Mouse (Mus musculus) skeletal muscle tissue, adult 2 months (tissue): Measurements from ENCODE around the gene Tas1r2.

Experiments used
- DNase-seq: peaks from one replicate; pipeline ENCODE4 v3.0.0-alpha.2; 2012; ENCODE audit warnings: low read depth, low spot score

The Tas1r2 gene

DNA sequence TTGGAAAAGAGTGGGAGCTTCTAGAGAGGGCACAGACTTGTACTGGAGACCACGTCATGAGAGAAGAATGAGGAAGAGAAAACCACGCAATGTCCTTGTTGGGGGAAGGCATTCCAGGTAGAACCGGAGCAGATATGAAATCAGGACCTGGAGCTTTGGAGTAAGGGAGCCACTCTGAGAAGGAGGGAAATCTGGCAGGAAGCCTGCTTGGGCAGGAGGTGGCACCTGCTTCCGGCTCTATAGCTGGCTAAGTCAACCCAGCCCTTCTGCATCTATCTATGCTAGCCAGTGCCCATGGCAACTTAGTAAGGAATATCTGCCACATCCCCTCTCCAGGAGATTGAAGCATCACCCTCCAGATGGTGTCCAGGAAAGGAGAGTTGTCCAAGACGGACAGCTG lies 52.6 kb downstream of the Tas1r2 start:
- no peak for DNase-seq

DNA sequence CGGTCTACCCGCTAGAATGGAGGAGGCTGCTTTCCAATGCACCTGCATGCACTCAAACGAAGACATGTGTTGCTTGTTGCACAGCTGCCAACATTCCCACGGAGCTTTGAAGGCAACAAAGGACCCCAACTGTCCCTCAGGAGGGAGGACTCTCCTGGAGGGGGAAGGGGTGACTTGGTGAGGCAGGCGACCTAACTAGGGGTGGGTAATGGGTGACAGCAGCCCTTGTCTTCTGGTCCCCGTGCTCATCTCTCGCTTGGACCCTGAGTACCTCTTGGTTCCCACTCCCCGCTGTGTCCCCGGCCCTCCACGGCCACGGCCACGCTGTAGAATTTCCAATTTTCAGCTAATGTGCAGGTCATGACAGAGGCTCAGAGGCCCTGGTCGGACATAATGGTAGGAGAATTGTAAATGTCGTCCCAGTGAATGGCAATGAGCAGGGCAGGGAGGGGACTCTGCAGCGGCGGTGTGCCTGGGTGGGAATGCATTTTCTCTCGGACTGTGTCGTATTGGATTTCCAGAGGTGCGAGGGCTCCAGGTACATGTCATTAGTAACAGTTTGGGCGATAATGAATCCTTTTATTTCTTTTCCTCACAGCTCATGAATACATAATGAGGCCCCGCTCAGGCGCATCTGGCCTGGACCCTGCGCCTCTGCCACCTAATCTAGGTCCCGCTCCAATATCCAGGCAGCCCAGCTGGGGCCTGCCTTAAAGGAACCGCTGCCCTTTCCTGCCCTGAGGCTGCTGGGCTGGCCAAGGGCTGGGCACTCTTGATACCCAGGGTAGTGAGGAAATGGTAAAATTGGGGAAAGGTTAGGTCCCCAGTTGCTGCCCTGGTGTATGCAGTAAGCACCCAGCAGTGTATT lies 57.4 kb downstream of the Tas1r2 start:
- no peak for DNase-seq

DNA sequence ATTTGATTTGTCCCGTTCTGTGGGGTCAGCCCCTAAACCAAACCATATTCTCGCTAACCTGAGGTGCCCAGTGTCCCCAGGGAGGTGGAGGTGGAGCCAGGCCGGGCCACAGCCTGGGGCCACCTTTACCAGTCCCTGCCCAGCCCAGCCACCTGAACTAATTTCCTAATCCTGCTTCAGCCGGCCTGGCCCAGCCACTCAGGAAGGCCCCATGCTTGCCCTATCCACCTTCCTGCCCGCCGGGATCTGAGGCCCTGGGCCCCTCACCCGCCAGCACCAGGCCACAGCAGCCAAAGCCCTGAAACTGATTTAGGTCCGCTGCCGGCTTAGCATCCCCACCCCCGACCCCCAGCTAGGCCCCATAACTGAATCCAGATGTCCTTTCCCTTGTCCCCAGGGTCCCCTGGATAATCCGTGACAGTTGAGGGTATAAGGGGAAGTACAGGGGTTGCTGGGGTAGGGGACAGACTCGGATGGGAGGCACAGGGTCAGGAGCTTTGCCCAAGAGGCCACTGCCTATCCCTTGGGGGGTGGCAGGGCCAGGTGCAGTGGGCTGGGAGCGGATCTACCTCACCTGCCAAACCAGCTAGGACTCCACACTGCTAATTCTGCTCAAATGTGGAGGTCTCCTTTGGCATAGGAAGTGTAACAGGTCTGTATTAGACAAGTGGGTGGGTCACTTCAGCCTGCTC lies 62.0 kb downstream of the Tas1r2 start:
- no peak for DNase-seq

DNA sequence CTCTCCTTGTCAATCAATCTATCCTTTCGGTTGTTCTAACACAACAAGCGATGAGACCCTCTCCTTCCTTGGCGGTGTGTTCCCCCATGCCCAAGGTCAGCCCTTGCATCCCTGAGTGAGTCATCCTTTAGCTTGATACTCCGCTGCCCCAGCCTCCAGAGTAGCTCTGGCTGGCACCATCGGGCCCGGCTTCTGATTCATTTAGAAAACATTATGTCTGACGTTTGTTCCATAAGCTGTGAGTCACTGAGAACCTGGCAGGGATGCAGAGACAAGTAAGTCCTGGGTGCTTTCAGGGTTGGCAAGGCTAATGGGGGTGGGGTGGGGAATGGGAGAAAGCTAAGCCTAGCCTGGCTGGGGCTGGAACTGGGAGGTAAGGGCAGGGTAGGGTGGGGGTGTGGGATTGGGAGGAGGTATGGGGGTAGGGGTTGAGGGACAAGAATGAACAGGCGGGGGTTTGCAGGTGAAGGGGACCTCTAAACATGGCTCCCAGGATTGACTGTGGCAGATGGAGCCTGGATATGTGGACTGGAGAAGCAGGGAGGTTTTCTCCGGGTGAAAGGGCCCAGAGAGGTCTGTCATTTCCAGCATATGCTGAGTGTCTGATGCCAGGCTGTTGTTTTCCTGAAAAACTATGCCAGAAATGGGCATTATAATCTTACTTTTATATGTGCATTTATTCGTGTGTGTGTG lies 63.3 kb downstream of the Tas1r2 start:
- DNase-seq: no peak

DNA sequence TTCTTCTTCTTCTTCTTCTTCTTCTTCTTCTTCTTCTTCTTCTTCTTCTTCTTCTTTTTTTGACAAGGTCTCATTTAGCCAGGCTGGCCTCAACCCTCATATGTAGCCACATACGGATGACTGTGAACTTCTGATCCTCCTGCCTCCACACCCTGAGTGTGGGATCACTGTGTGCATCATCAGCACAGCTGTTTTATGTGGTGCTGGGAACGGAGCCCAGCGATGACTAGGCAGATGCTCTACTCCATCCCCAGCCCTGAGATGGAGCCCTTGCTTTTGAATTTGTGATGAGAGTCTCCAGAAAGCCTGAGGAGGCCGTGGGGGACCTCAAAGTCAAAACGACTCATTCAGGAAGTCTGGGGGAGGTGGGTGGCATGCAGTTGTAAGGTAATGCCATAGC lies 65.6 kb downstream of the Tas1r2 start:
- DNase-seq: no peak
